In the genomic region with DNA sequence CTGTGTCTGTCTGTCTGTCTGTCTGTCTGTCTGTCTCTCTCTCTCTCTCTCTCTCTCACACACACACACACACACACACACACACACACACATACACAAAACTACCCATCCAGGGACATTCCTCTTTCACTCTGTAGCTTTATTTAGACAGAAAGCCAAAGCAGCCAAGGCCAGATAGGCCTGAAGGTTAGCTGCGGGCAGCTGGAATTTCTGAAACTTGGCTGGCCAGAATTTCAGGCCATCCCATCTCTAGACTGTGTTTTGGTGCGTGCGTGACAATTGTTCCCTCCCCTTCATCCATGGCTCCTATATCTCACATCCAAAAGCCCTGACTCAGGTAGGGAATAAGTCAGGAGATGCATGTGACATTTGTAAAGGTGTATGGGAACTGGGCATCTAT, we compare ENCODE assay signal across 27 mouse cellular contexts.
DNase-seq lines count a peak whose midpoint lies in the region; ATAC-seq and TF ChIP-seq lines count a peak whose summit lies in the region.
"Had no signal": no experiment of that assay in that cellular context is flagged by ENCODE, and none has a peak within 500 bp of the region (broad histone marks: within the 10 kb centered on the region; RNA-seq: fewer than 3 reads in every experiment).

No protein-coding gene starts in this region.

- peaks cover 6% of the 10 kb centered on the region for H3K36me3 ChIP-seq in heart, adult 2 months (ENCODE audit: control insufficient read depth, insufficient read depth, low read length)
- no peaks in the 10 kb centered on the region for H3K36me3 ChIP-seq in heart, embryonic 15.5 days
- H3K36me3 ChIP-seq: embryonic facial prominence, embryonic 10.5 days; embryonic facial prominence, embryonic 15.5 days; forebrain, embryonic 12.5 days; kidney, embryonic 15.5 days; limb, embryonic 13.5 days; lung, embryonic 15.5 days; midbrain, embryonic 10.5 days; midbrain, embryonic 15.5 days; neural tube, embryonic 15.5 days had no signal

- no peak for TF ChIP-seq EP300 in heart, adult 2 months (IDR thresholded peaks at IDR 0.05; ENCODE audit: insufficient read depth, low read depth, low read length)

- no peak for TF ChIP-seq CTCF in heart, adult 2 months (IDR thresholded peaks at IDR 0.05)

- TF ChIP-seq POLR2A in heart, adult 2 months (IDR thresholded peaks at IDR 0.05; ENCODE audit: insufficient read depth, low read depth, low read length) = no peak

- H3K4me2 ChIP-seq in heart, embryonic 15.5 days = no peak overlapping the region
- H3K4me2 ChIP-seq: embryonic facial prominence, embryonic 15.5 days; forebrain, embryonic 12.5 days; kidney, embryonic 15.5 days; limb, embryonic 13.5 days; liver, embryonic 11.5 days; lung, embryonic 15.5 days; midbrain, embryonic 15.5 days; neural tube, embryonic 15.5 days had no signal

- no peak overlapping the region for H3K9ac ChIP-seq in heart, adult 2 months (ENCODE audit: low read depth, low read length)
- H3K9ac ChIP-seq in heart, embryonic 15.5 days = no peak overlapping the region
- H3K9ac ChIP-seq: embryonic facial prominence, embryonic 15.5 days; forebrain, embryonic 12.5 days; forebrain, postnatal 0 days; kidney, embryonic 15.5 days; limb, embryonic 13.5 days; lung, embryonic 15.5 days; midbrain, embryonic 15.5 days; neural tube, embryonic 15.5 days had no signal

- no peak for ATAC-seq in heart, embryonic 15.5 days (replicated peaks; ENCODE audit: insufficient number of reproducible peaks, insufficient read depth, low FRiP score, low read depth)
- ATAC-seq: CD4-positive, CD25-positive, alpha-beta regulatory T cell, adult 4 months; forebrain, postnatal 0 days; hindbrain, embryonic 16.5 days; midbrain, embryonic 15.5 days had no signal

- peak overlapping the region; percentile 41 for H3K27ac ChIP-seq in heart, adult 2 months
- peak overlapping the region; percentile 53 for H3K27ac ChIP-seq in heart, embryonic 15.5 days
- H3K27ac ChIP-seq: embryonic facial prominence, embryonic 10.5 days; embryonic facial prominence, embryonic 15.5 days; forebrain, embryonic 12.5 days; kidney, embryonic 15.5 days; limb, embryonic 13.5 days; lung, embryonic 15.5 days; midbrain, embryonic 10.5 days; midbrain, embryonic 15.5 days; neural tube, embryonic 15.5 days had no signal

- no peaks in the 10 kb centered on the region for H3K79me2 ChIP-seq in heart, adult 2 months (replicated peaks; ENCODE audit: control insufficient read depth, insufficient read depth, low read length)

- intact Hi-C loops in heart, adult 2 months (cut with DNase I) = no loop called here

- H3K4me1 ChIP-seq in heart, adult 2 months (ENCODE audit: control insufficient read depth, insufficient read depth, low read length) = peaks cover 20% of the 10 kb centered on the region
- peaks cover 86% of the 10 kb centered on the region for H3K4me1 ChIP-seq in heart, embryonic 15.5 days (replicated peaks)
- H3K4me1 ChIP-seq: forebrain, embryonic 12.5 days; kidney, embryonic 15.5 days had no signal

- no peak for DNase-seq in heart, adult 2 months
- DNase-seq in heart, adult 18-20 months = no peak
- DNase-seq in heart, adult 9 months (ENCODE audit: low spot score in 2 of 2) = no peak
- peak; percentile 60 for DNase-seq in ovary, adult 18-20 months (ENCODE audit: low spot score)
- DNase-seq in ovary, postnatal 14 days (ENCODE audit: low spot score) = no peak
- no peak for DNase-seq in spleen, postnatal 10 days (ENCODE audit: low spot score in 2 of 2)
- DNase-seq: cerebellum, adult 8-10 months; cerebellum, postnatal 25 days; forebrain, postnatal 0 days; kidney, adult 18-20 months; kidney, postnatal 25 days; right cerebral cortex, adult 18-20 months; right cerebral cortex, postnatal 4 days; thymus, postnatal 14 days had no signal

- H3K9me3 ChIP-seq in heart, embryonic 15.5 days (replicated peaks) = no peaks in the 10 kb centered on the region
- H3K9me3 ChIP-seq: embryonic facial prominence, embryonic 10.5 days; embryonic facial prominence, embryonic 15.5 days; forebrain, embryonic 12.5 days; kidney, embryonic 15.5 days; limb, embryonic 13.5 days; lung, embryonic 15.5 days; midbrain, embryonic 10.5 days; midbrain, embryonic 15.5 days; neural tube, embryonic 15.5 days had no signal

- H3K27me3 ChIP-seq in heart, adult 2 months (ENCODE audit: control insufficient read depth, insufficient read depth, low read length) = no peaks in the 10 kb centered on the region
- no peaks in the 10 kb centered on the region for H3K27me3 ChIP-seq in heart, embryonic 15.5 days
- H3K27me3 ChIP-seq: embryonic facial prominence, embryonic 15.5 days; forebrain, embryonic 12.5 days; kidney, embryonic 15.5 days; limb, embryonic 13.5 days; lung, embryonic 15.5 days; midbrain, embryonic 15.5 days; neural tube, embryonic 15.5 days had no signal

- H3K4me3 ChIP-seq in heart, adult 2 months = no peak overlapping the region
- no peak overlapping the region for H3K4me3 ChIP-seq in heart, embryonic 15.5 days
- H3K4me3 ChIP-seq: embryonic facial prominence, embryonic 10.5 days; embryonic facial prominence, embryonic 15.5 days; forebrain, embryonic 12.5 days; kidney, embryonic 15.5 days; limb, embryonic 13.5 days; lung, embryonic 15.5 days; midbrain, embryonic 10.5 days; midbrain, embryonic 15.5 days; neural tube, embryonic 15.5 days had no signal

- 52% methylated on average over 3 of the region's 3 CpGs for WGBS in heart, adult 2 months
- WGBS in heart, embryonic 15.5 days = 45% methylated on average over 3 of the region's 3 CpGs
